Mouse (Mus musculus) embryonic facial prominence, embryonic 13.5 days (tissue): Measurements from ENCODE around the gene 6430628N08Rik. TPM values are rescaled to one million over a fixed set of nuclear protein-coding genes. Genes with fewer than 3 reads are reported as not detected.
A peak's percentile ranks its signal among the peaks of the same experiment; 100 is the strongest.

Source experiments
- ATAC-seq: fragments of 200-750 bp; cut with Nextera tagmentation; 2 replicates; pipeline ENCODE4 v1.8.0; 2017; ENCODE audit warnings: low read depth; ENCODE audit not compliant: insufficient number of reproducible peaks, insufficient read depth, low FRiP score, low TSS enrichment
- H3K27ac ChIP-seq: fragments of 300-500 bp; sonication (generic); 2 replicates; pipeline ENCODE4 v1.5.1; 2015; ENCODE audit warnings: moderate library complexity, mild to moderate bottlenecking, inconsistent platforms
- H3K27me3 ChIP-seq: fragments of 300-500 bp; sonication (generic); 2 replicates; pipeline ENCODE4 v1.6.1; 2015; ENCODE audit warnings: mild to moderate bottlenecking, inconsistent platforms
- H3K36me3 ChIP-seq: fragments of 300-500 bp; sonication (generic); 2 replicates; pipeline ENCODE4 v1.6.1; 2015; ENCODE audit warnings: mild to moderate bottlenecking, inconsistent platforms
- H3K4me1 ChIP-seq: fragments of 300-500 bp; sonication (generic); 2 replicates; pipeline ENCODE4 v1.6.1; 2015; ENCODE audit warnings: inconsistent platforms
- H3K4me2 ChIP-seq: fragments of 300-500 bp; sonication (generic); 2 replicates; pipeline ENCODE4 v1.6.1; 2015; ENCODE audit warnings: moderate library complexity, mild to moderate bottlenecking, inconsistent platforms
- H3K4me3 ChIP-seq: fragments of 300-500 bp; sonication (generic); 2 replicates; pipeline ENCODE4 v1.5.1; 2015; ENCODE audit warnings: mild to moderate bottlenecking, inconsistent platforms
- H3K9ac ChIP-seq: fragments of 300-500 bp; sonication (generic); 2 replicates; pipeline ENCODE4 v1.6.1; 2015; ENCODE audit warnings: mild to moderate bottlenecking, inconsistent platforms
- H3K9me3 ChIP-seq: fragments of 300-500 bp; sonication (generic); 2 replicates; pipeline ENCODE4 v1.6.1; 2016; ENCODE audit warnings: inconsistent platforms
- WGBS: fragments of 180-500 bp; shearing (Covaris S2); methylation state at CpG from one replicate; pipeline ENCODE4 v1.1.7; 2015; ENCODE audit warnings: mixed read lengths; 5-methylcytosine and 5-hydroxymethylcytosine counted together
- polyA plus RNA-seq: library from polyadenylated mRNA; unstranded; fragments of >200 nt; fragmentation: Nextera tagmentation; extraction: Ambion mirVana; gene quantifications from 2 replicates; pipeline ENCODE4 v1.2.1, GENCODE M21; 2015

6430628N08Rik gene
- polyA plus RNA-seq, 1 experiment from 2014 or later = not detected

DNA sequence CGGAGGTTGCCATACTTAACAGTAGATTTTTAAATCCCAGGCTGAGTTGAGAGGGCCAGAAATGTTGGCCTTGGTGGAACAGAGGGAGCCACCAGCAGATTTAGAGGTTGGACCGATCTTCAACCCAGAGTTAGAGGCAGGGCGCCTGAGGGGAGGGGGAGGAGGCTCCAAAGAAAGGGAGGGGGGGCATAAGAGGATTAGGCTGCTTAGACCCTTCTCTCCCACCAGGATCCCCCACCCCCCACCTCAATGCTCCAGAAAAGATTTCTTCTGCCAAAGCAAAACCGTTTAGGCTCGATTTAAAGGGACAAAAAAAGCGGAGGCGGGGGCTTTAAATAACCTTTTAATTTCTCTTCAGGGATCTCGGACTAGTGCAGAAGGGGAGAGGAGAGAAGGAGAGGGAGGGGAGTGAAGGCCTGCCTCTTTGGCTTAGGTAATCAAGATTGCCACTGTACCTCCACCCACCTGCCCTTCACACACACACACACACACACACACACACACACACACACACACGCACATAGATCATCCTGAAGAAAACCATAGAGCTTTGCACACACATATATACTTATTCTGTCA is 50.9 kb downstream of the 6430628N08Rik start:
- peaks cover 99% of the 10 kb centered on the region for H3K27me3 ChIP-seq
- no peak overlapping the region for H3K9ac ChIP-seq
- H3K4me1 ChIP-seq = peaks cover 40% of the 10 kb centered on the region
- ATAC-seq = no peak
- no peaks in the 10 kb centered on the region for H3K36me3 ChIP-seq
- H3K4me2 ChIP-seq = no peak overlapping the region
- no peak overlapping the region for H3K27ac ChIP-seq
- WGBS = 2% methylated on average over 9 of the region's 9 CpGs
- H3K4me3 ChIP-seq = no peak overlapping the region
- no peaks in the 10 kb centered on the region for H3K9me3 ChIP-seq

DNA sequence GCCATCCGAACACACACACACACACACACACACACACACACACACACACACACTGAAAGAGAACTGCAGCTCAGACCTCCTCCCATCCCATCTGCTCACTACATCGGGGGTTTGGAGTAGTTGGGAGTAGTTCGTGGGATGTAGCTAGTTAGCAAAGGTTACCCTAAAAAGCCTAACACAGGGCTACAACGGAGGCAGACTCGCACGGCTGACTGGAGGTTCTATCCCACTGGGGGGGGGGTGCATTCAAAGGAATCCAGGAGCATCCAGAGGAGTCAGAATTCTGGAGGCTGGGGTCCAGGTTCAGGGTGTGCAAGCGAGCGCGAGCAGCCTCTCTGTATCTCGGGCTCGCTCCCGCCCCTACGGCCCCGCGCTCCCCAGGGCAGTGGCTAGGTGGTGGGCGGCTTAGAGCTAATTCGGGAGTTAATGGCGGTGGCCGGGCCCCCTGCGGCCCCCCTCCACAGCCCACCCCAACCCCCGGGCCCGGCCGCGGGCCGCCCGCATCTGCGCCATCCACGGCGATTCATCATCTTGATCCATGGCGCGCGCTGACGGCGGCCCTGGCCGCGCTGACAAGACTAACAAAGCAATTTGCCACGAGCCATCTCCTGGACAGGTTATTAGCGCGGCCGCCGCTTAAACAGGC is 53.3 kb downstream of the 6430628N08Rik start:
- Histone ChIP-seq H3K9ac (no peak overlapping the region), H3K27ac (no peak overlapping the region), H3K9me3 (no peaks in the 10 kb centered on the region), H3K4me1 (peaks cover 19% of the 10 kb centered on the region), H3K4me2 (peak overlapping the region; percentile 54), H3K36me3 (no peaks in the 10 kb centered on the region), H3K4me3 (peak overlapping the region; percentile 27), H3K27me3 (peaks cover 99% of the 10 kb centered on the region)
- ATAC-seq = no peak
- under 1% methylated on average over 38 of the region's 41 CpGs for WGBS

Other genes with a start within 250 kb of the 6430628N08Rik start
- gene Cyp4b1, start 242.9 kb upstream of the 6430628N08Rik start, polyA plus RNA-seq = 1.0 and 1.5 TPM in 2 replicates
- 37.4 and 37.9 TPM in 2 replicates for gene Efcab14, start 152.9 kb upstream of the 6430628N08Rik start, polyA plus RNA-seq
- gene Tex38, start 109.6 kb upstream of the 6430628N08Rik start, polyA plus RNA-seq = 0.53 TPM in 1 of 2 replicates, not detected in the other
- 56.7 and 60.5 TPM in 2 replicates for gene Atpaf1, start 105.9 kb upstream of the 6430628N08Rik start, polyA plus RNA-seq
- 8.7 and 9.8 TPM in 2 replicates for gene Mob3c, start 62.6 kb upstream of the 6430628N08Rik start, polyA plus RNA-seq
- 25.9 and 32.2 TPM in 2 replicates for gene Mknk1, start 51.5 kb upstream of the 6430628N08Rik start, polyA plus RNA-seq
- not detected in 2 replicates for gene Kncn, start 6.3 kb upstream of the 6430628N08Rik start, polyA plus RNA-seq
- 2.4 and 3.9 TPM in 2 replicates for gene Dmbx1, start 49.3 kb downstream of the 6430628N08Rik start, polyA plus RNA-seq
- gene Faah, start 127.3 kb downstream of the 6430628N08Rik start, polyA plus RNA-seq = 2.1 and 2.8 TPM in 2 replicates
- gene Nsun4, start 163.2 kb downstream of the 6430628N08Rik start, polyA plus RNA-seq = 20.6 and 24.4 TPM in 2 replicates
- gene Uqcrh, start 184.4 kb downstream of the 6430628N08Rik start, polyA plus RNA-seq = 479 and 566 TPM in 2 replicates
- gene Lrrc41, start 184.6 kb downstream of the 6430628N08Rik start, polyA plus RNA-seq = 78.3 and 80.8 TPM in 2 replicates
- gene Rad54l, start 233.0 kb downstream of the 6430628N08Rik start, polyA plus RNA-seq = 33.6 and 37.6 TPM in 2 replicates
- 64.4 and 65.3 TPM in 2 replicates for gene Pomgnt1, start 233.2 kb downstream of the 6430628N08Rik start, polyA plus RNA-seq